Mouse (Mus musculus) hindbrain, postnatal 0 days (tissue): ENCODE data around the gene Bend4. TPM values are rescaled to one million over a fixed set of nuclear protein-coding genes. Genes with fewer than 3 reads are reported as not detected.

Source experiments
- ATAC-seq: fragments of 200-750 bp; cut with Nextera tagmentation; 2 replicates; pipeline ENCODE4 v1.8.0; 2017; ENCODE audit warnings: mild to moderate bottlenecking, moderate TSS enrichment, moderate library complexity
- DNase-seq: peaks from one replicate; pipeline ENCODE4 v3.0.0-alpha.2; 2015; ENCODE audit warnings: low spot score
- H3K27ac ChIP-seq: fragments of 300-500 bp; sonication (generic); 2 replicates; pipeline ENCODE4 v1.5.1; 2014; ENCODE audit warnings: mild to moderate bottlenecking
- H3K27me3 ChIP-seq: fragments of 300-500 bp; sonication (generic); 2 replicates; pipeline ENCODE4 v1.6.1; 2014; ENCODE audit warnings: low read length, mixed read lengths; ENCODE audit not compliant: insufficient read depth
- H3K36me3 ChIP-seq: fragments of 300-500 bp; sonication (generic); 2 replicates; pipeline ENCODE4 v1.6.1; 2014; ENCODE audit warnings: low read length, mixed read lengths; ENCODE audit not compliant: insufficient read depth
- H3K4me1 ChIP-seq: fragments of 300-500 bp; sonication (generic); 2 replicates; pipeline ENCODE4 v1.6.1; 2014; ENCODE audit warnings: antibody characterized with exemption, low read length, mixed read lengths; ENCODE audit not compliant: insufficient read depth
- H3K4me2 ChIP-seq: fragments of 300-500 bp; sonication (generic); 2 replicates; pipeline ENCODE4 v1.6.1; 2014; ENCODE audit warnings: low read depth, mild to moderate bottlenecking, low read length, moderate library complexity, mixed read lengths
- H3K4me3 ChIP-seq: fragments of 300-500 bp; sonication (generic); 2 replicates; pipeline ENCODE4 v1.5.1; 2014; ENCODE audit warnings: low read length
- H3K9ac ChIP-seq: fragments of 300-500 bp; sonication (generic); replicated peaks from 2 replicates; pipeline ENCODE4 v1.6.1; 2014; ENCODE audit warnings: mild to moderate bottlenecking, low read length, moderate library complexity, mixed read lengths
- H3K9me3 ChIP-seq: fragments of 300-500 bp; sonication (generic); 2 replicates; pipeline ENCODE4 v1.6.1; 2016; ENCODE audit warnings: low read length, mixed read lengths
- CTCF ChIP-seq: IDR thresholded peaks from 2 replicates; pipeline ENCODE4 v1.5.1; 2016; ENCODE audit warnings: antibody characterized with exemption, control low read depth, low read depth
- WGBS: fragments of 180-500 bp; shearing (Covaris S2); extraction: QIAGEN DNeasy Blood & Tissue Kit; methylation state at CpG from one replicate; pipeline ENCODE4 v1.1.7; 2014; 5-methylcytosine and 5-hydroxymethylcytosine counted together
- polyA plus RNA-seq: library from polyadenylated mRNA; unstranded; fragments of >200 nt; fragmentation: Nextera tagmentation; extraction: Ambion mirVana; gene quantifications from 2 replicates; pipeline ENCODE4 v1.2.1, GENCODE M21; 2015
- total RNA-seq: library from RNA; depleted of rRNA; stranded (reverse); fragments of >200 nt; gene quantifications from 2 replicates; pipeline ENCODE4 v1.2.3, GENCODE M21; 2014; rRNA removed

Bend4 gene
- total and polyA plus RNA-seq, 2 experiments from 2014 or later, result 8.5 to 12.8 TPM

DNA sequence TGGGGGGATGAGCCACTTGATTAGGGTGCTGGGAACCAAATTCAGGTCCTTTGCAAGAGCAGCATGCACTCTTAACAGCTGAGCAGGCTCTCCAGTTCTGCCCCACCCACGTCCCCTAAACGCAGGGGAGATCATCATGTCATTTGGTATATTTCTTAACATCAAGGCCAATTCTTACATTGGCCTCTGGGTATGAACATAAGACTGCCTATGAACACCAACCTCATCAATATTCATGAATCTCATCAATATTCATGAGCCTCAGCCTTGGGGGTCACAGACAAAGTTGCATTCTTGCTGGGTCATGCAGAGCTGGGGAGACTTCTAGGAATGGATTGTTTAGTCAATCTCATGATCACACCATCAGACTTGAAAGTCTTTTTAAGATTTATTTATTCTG lies 46.4 kb downstream of the Bend4 start:
- no peak for TF ChIP-seq CTCF
- no peak overlapping the region for H3K4me2 ChIP-seq
- H3K9ac ChIP-seq, result no peak overlapping the region
- ATAC-seq, result no peak
- 49% methylated on average over 2 of the region's 2 CpGs for WGBS
- H3K36me3 ChIP-seq, result no peaks in the 10 kb centered on the region
- H3K27ac ChIP-seq, result no peak overlapping the region
- no peak overlapping the region for H3K4me3 ChIP-seq
- H3K4me1 ChIP-seq, result no peaks in the 10 kb centered on the region
- H3K9me3 ChIP-seq, result no peaks in the 10 kb centered on the region
- H3K27me3 ChIP-seq, result no peaks in the 10 kb centered on the region
- no peak for DNase-seq

DNA sequence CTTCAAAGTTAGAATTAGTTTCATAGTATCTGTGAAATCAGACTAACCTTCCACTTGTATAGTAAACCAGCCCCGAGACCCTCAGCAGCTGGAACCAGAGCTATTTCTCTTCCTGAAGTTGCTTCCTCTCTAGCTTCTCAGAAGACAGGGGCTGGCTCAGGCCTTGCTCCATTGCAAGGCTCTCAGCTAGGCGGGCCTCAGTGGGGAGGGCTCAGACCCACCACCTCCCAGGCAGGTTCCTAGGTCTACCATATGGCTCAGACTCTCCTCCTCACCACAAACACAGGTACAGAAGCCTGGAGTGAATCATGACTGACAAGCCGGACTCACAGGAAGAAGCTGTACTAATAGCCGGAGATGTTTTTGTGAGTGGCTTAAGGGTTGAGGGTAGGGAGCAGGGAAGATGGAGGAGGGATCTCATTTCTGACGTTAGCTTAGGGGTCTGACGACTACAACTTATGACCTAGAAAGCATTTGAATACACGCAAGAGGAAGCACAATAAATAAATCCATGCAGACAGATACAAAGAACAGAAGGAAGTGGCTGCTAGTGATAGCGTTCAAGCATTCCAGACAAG lies 51.0 kb downstream of the Bend4 start:
- no peak for ATAC-seq
- Histone ChIP-seq H3K9me3 (no peaks in the 10 kb centered on the region), H3K27me3 (no peaks in the 10 kb centered on the region), H3K4me2 (no peak overlapping the region), H3K4me1 (no peaks in the 10 kb centered on the region), H3K4me3 (no peak overlapping the region), H3K9ac (no peak overlapping the region), H3K27ac (no peak overlapping the region), H3K36me3 (no peaks in the 10 kb centered on the region)
- DNase-seq, result no peak
- TF ChIP-seq CTCF, result no peak
- WGBS, result 83% methylated on average over 8 of the region's 8 CpGs

GRCm38 (mm10) chr5:67362931-67363330 lies 65.2 kb downstream of the Bend4 start:
- no peaks in the 10 kb centered on the region for H3K4me1 ChIP-seq
- no peak overlapping the region for H3K9ac ChIP-seq
- H3K4me3 ChIP-seq, result no peak overlapping the region
- H3K4me2 ChIP-seq, result no peak overlapping the region
- H3K27ac ChIP-seq, result no peak overlapping the region
- WGBS, result 90% methylated on average over 2 of the region's 2 CpGs
- H3K36me3 ChIP-seq, result no peaks in the 10 kb centered on the region
- H3K9me3 ChIP-seq, result no peaks in the 10 kb centered on the region
- no peak for TF ChIP-seq CTCF
- DNase-seq (no peak), ATAC-seq (no peak)
- no peaks in the 10 kb centered on the region for H3K27me3 ChIP-seq

GRCm38 (mm10) chr5:67362316-67362715 lies 65.8 kb downstream of the Bend4 start:
- 95% methylated on average over 10 of the region's 10 CpGs for WGBS
- no peaks in the 10 kb centered on the region for H3K27me3 ChIP-seq
- no peak for TF ChIP-seq CTCF
- DNase-seq (no peak), ATAC-seq (no peak)
- H3K9me3 ChIP-seq, result no peaks in the 10 kb centered on the region
- no peaks in the 10 kb centered on the region for H3K4me1 ChIP-seq
- no peak overlapping the region for H3K4me2 ChIP-seq
- H3K4me3 ChIP-seq, result no peak overlapping the region
- H3K9ac ChIP-seq, result no peak overlapping the region
- H3K36me3 ChIP-seq, result no peaks in the 10 kb centered on the region
- no peak overlapping the region for H3K27ac ChIP-seq

GRCm38 (mm10) chr5:67348949-67349348 lies 79.2 kb downstream of the Bend4 start:
- H3K36me3 ChIP-seq, result peaks cover 38% of the 10 kb centered on the region
- H3K4me2 ChIP-seq, result no peak overlapping the region
- DNase-seq (no peak), ATAC-seq (no peak)
- H3K9ac ChIP-seq, result no peak overlapping the region
- H3K4me3 ChIP-seq, result no peak overlapping the region
- H3K9me3 ChIP-seq, result no peaks in the 10 kb centered on the region
- H3K4me1 ChIP-seq, result no peaks in the 10 kb centered on the region
- 63% methylated on average over 10 of the region's 10 CpGs for WGBS
- H3K27me3 ChIP-seq, result no peaks in the 10 kb centered on the region
- no peak for TF ChIP-seq CTCF
- H3K27ac ChIP-seq, result no peak overlapping the region

- ATAC-seq (no peak), DNase-seq (no peak)
- peaks cover 47% of the 10 kb centered on the region for H3K36me3 ChIP-seq
- WGBS, result 95% methylated on average over 2 of the region's 2 CpGs
- no peak overlapping the region for H3K4me3 ChIP-seq
- no peaks in the 10 kb centered on the region for H3K27me3 ChIP-seq
- no peaks in the 10 kb centered on the region for H3K4me1 ChIP-seq
- H3K9me3 ChIP-seq, result no peaks in the 10 kb centered on the region
- TF ChIP-seq CTCF, result no peak
- H3K27ac ChIP-seq, result no peak overlapping the region
- H3K4me2 ChIP-seq, result no peak overlapping the region
- no peak overlapping the region for H3K9ac ChIP-seq
Measured at GRCm38 (mm10) chr5:67347060-67347459, 81.0 kb downstream of the Bend4 start.

Other genes starting within 250 kb of the Bend4 start
- 64.5 and 83.3 TPM in 2 replicates for gene Tmem33, start 167.7 kb downstream of the Bend4 start, total RNA-seq
- 61.5 and 67.4 TPM in 2 replicates for gene Tmem33, start 167.7 kb downstream of the Bend4 start, polyA plus RNA-seq
- 72.8 and 90.5 TPM in 2 replicates for gene Slc30a9, start 121.4 kb downstream of the Bend4 start, total RNA-seq
- gene Slc30a9, start 121.4 kb downstream of the Bend4 start, polyA plus RNA-seq, result 175 and 179 TPM in 2 replicates
- 3.1 and 3.2 TPM in 2 replicates for gene Shisa3, start 179.6 kb upstream of the Bend4 start, total RNA-seq
- 1.4 and 1.6 TPM in 2 replicates for gene Shisa3, start 179.6 kb upstream of the Bend4 start, polyA plus RNA-seq